Mouse (Mus musculus) forebrain, embryonic 11.5 days (tissue): Measurements from ENCODE around the gene Bst2. TPM values are rescaled to one million over a fixed set of nuclear protein-coding genes. Genes with fewer than 3 reads are reported as not detected.
"Not testable (repeated sequence)": the region's sequence is repeated elsewhere in the genome, so short reads cannot be mapped to it uniquely, and the experiment has no call there.

Source experiments
- ATAC-seq: fragments of 200-750 bp; cut with Nextera tagmentation; replicated peaks from 2 replicates; pipeline ENCODE4 v1.8.0; 2017; ENCODE audit warnings: moderate TSS enrichment; ENCODE audit not compliant: low FRiP score
- DNase-seq: peaks from one replicate; pipeline ENCODE4 v3.0.0-alpha.2; 2017; ENCODE audit warnings: low spot score
- H3K27ac ChIP-seq: fragments of 300-500 bp; sonication (generic); 2 replicates; pipeline ENCODE4 v1.5.1; 2014; ENCODE audit warnings: low read depth, low read length
- H3K27me3 ChIP-seq: fragments of 300-500 bp; sonication (generic); 2 replicates; pipeline ENCODE4 v1.6.1; 2014; ENCODE audit warnings: mild to moderate bottlenecking, low read length, mixed read lengths; ENCODE audit not compliant: control insufficient read depth, insufficient read depth
- H3K36me3 ChIP-seq: fragments of 300-500 bp; sonication (generic); 2 replicates; pipeline ENCODE4 v1.6.1; 2014; ENCODE audit warnings: mild to moderate bottlenecking, low read length, moderate library complexity, mixed read lengths; ENCODE audit not compliant: control insufficient read depth, insufficient read depth
- H3K4me1 ChIP-seq: fragments of 300-500 bp; sonication (generic); replicated peaks from 2 replicates; pipeline ENCODE4 v1.6.1; 2014; ENCODE audit warnings: low read length, mixed read lengths; ENCODE audit not compliant: control insufficient read depth, insufficient read depth
- H3K4me2 ChIP-seq: fragments of 300-500 bp; sonication (generic); 2 replicates; pipeline ENCODE4 v1.6.1; 2014; ENCODE audit warnings: low read depth, mild to moderate bottlenecking, low read length, moderate library complexity, mixed read lengths; ENCODE audit not compliant: severe bottlenecking
- H3K4me3 ChIP-seq: fragments of 300-500 bp; sonication (generic); 2 replicates; pipeline ENCODE4 v1.5.1; 2014; ENCODE audit warnings: low read depth, low read length
- H3K9ac ChIP-seq: fragments of 300-500 bp; sonication (generic); 2 replicates; pipeline ENCODE4 v1.6.1; 2014; ENCODE audit warnings: low read length
- H3K9me3 ChIP-seq: fragments of 300-500 bp; sonication (generic); 2 replicates; pipeline ENCODE4 v1.6.1; 2016; ENCODE audit warnings: low read length, mixed read lengths; ENCODE audit not compliant: control insufficient read depth
- WGBS: fragments of 180-500 bp; shearing (Covaris S2); extraction: QIAGEN DNeasy Blood & Tissue Kit; methylation state at CpG from one replicate; pipeline ENCODE4 v1.1.7; 2014; 5-methylcytosine and 5-hydroxymethylcytosine counted together
- polyA plus RNA-seq: library from polyadenylated mRNA; unstranded; fragments of >200 nt; fragmentation: Nextera tagmentation; extraction: Ambion mirVana; gene quantifications from 2 replicates; pipeline ENCODE4 v1.2.1, GENCODE M21; 2014

Gene Bst2
- polyA plus RNA-seq, 1 experiment from 2014 or later, result 3.1 TPM

DNA sequence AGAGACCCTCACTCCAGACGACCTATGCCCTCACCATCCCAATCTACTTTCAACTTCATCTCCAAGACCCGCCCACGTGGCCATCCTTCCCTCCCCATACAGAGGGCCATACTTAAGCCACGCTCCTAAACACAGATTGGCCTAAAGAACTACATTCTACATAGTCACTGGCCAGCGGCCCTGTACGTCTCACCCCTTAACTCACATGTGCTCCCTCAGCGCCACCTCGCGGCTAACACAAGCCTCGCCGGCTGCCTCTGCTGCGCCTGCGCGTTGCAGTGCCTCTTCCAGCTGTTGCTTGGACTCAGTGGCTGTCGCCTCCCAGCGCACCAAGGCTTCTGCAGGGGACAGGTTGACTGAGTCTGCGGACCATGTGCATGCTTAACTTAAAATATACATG, 15.6 kb downstream of the Bst2 start:
- Histone ChIP-seq H3K27me3 (peaks cover 23% of the 10 kb centered on the region), H3K36me3 (no peaks in the 10 kb centered on the region), H3K4me3 (no peak overlapping the region), H3K27ac (no peak overlapping the region), H3K9ac (no peak overlapping the region), H3K9me3 (no peaks in the 10 kb centered on the region), H3K4me2 (no peak overlapping the region), H3K4me1 (no peaks in the 10 kb centered on the region; the same call in 1 of the 2 replicates)
- WGBS, result 7% methylated on average over 17 of the region's 17 CpGs
- DNase-seq (peak; percentile 96), ATAC-seq (peak; percentile 78)

GRCm38 (mm10) chr8:71519037-71519825, 18.0 kb downstream of the Bst2 start:
- 39% methylated on average over 9 of the region's 10 CpGs for WGBS

GRCm38 (mm10) chr8:71516786-71517185, 20.5 kb downstream of the Bst2 start:
- Histone ChIP-seq H3K27ac (no peak overlapping the region), H3K9me3 (no peaks in the 10 kb centered on the region), H3K36me3 (no peaks in the 10 kb centered on the region), H3K4me3 (no peak overlapping the region), H3K4me1 (no peaks in the 10 kb centered on the region), H3K9ac (no peak overlapping the region), H3K27me3 (no peaks in the 10 kb centered on the region), H3K4me2 (no peak overlapping the region)
- WGBS, result 39% methylated on average over 6 of the region's 6 CpGs
- DNase-seq (no peak), ATAC-seq (no peak)

More at GRCm38 (mm10) chr8:71519037-71519825, 18.0 kb downstream of the Bst2 start:
- H3K9me3 ChIP-seq, H3K36me3 ChIP-seq, H3K4me3 ChIP-seq, H3K9ac ChIP-seq, H3K4me2 ChIP-seq, ATAC-seq, H3K27ac ChIP-seq, H3K27me3 ChIP-seq, H3K4me1 ChIP-seq: not testable (repeated sequence)
- DNase-seq, result peak; percentile 76

- Histone ChIP-seq H3K4me2 (no peak overlapping the region), H3K36me3 (no peaks in the 10 kb centered on the region), H3K27me3 (no peaks in the 10 kb centered on the region), H3K9me3 (no peaks in the 10 kb centered on the region), H3K9ac (no peak overlapping the region), H3K27ac (no peak overlapping the region), H3K4me3 (no peak overlapping the region), H3K4me1 (no peaks in the 10 kb centered on the region)
- 73% methylated on average over 5 of the region's 5 CpGs for WGBS
- DNase-seq (no peak), ATAC-seq (no peak)
Observed at GRCm38 (mm10) chr8:71515043-71515442, 22.2 kb downstream of the Bst2 start.

DNA sequence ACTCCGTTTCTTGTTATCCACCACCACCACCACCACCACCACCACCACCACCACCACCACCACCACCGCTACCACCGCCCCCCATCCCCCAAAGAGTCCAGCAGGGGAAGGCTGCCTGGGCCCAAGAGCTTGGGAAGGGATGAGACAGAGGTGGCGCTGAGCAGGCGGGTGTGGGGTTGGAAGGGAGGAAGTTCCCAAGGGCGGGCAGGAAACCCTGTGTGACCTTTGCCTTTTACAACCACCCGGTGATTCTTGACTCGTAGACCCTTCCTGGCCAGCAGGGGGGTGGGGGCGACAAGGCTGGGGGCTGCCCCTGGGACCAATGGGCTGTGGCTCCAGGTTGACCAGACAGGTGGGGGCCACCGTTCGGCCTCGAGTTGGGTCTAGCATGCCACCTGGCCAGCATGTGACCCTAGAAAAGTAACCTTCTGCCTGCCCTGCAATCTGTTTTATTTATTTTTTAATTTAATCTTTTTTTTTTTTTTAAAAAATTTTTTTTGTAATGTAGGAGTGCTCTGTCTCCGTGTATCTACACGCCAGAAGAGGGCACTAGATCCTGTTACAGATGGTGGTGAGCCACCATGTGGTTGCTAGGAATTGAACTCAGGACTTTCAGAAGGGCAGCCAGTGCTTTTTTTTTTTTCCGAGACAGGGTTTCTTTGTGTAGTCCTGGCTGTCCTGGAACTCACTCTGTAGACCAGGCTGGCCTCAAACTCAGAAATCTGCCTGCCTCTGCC, 24.1 kb downstream of the Bst2 start:
- Histone ChIP-seq H3K27ac (no peak overlapping the region), H3K4me3 (no peak overlapping the region), H3K4me1 (peaks cover under 1% of the 10 kb centered on the region; the same call in 1 of the 2 replicates), H3K9me3 (no peaks in the 10 kb centered on the region), H3K27me3 (peaks cover 10% of the 10 kb centered on the region), H3K9ac (no peak overlapping the region), H3K4me2 (no peak overlapping the region), H3K36me3 (no peaks in the 10 kb centered on the region)
- WGBS, result 74% methylated on average over 15 of the region's 15 CpGs
- no peak for DNase-seq
- ATAC-seq, result no peak

- ATAC-seq (no peak), DNase-seq (no peak)
- H3K36me3 ChIP-seq, result no peaks in the 10 kb centered on the region
- H3K4me3 ChIP-seq, result no peak within 1 kb of the TSS
- no peak within 1 kb of the TSS for H3K4me2 ChIP-seq
- H3K27me3 ChIP-seq, result peaks cover 26% of the 10 kb centered on the region
- no peak within 1 kb of the TSS for H3K9ac ChIP-seq
- 70% methylated on average over 14 of the region's 14 CpGs for WGBS
- H3K4me1 ChIP-seq, result peaks cover 5% of the 10 kb centered on the region; the same call in 1 of the 2 replicates
- H3K27ac ChIP-seq, result no peak within 1 kb of the TSS
- H3K9me3 ChIP-seq, result no peaks in the 10 kb centered on the region
Observed at GRCm38 (mm10) chr8:71511644-71512043, 25.6 kb downstream of the Bst2 start, which contains the start of gene Plvap. Gene Plvap, minus strand, starts transcription at chr8:71511752.

DNA sequence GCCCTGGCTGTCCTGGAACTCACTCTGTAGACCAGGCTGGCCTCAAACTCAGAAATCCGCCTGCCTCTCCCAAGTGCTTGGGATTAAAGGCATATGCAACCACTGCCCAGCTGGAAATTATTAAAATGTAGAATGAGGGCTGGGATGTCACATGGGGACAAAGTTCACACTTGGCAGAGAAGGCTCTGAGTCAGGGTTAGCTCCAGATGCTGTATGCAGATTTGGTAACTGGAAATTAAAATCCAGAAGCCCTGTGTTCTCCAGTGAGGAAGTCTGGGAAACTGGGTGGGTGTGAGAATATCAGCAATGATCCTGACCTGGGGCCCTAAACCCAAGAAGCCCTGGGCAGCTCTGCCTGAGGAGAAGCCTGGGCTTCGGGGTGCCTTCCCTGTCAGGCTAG, 27.9 kb downstream of the Bst2 start:
- Histone ChIP-seq H3K9me3 (no peaks in the 10 kb centered on the region), H3K9ac (no peak overlapping the region), H3K36me3 (no peaks in the 10 kb centered on the region), H3K4me3 (no peak overlapping the region), H3K4me2 (no peak overlapping the region), H3K27me3 (peaks cover 30% of the 10 kb centered on the region), H3K4me1 (peaks cover 5% of the 10 kb centered on the region; the same call in 1 of the 2 replicates), H3K27ac (no peak overlapping the region)
- 62% methylated on average over 2 of the region's 2 CpGs for WGBS
- no peak for ATAC-seq
- DNase-seq, result no peak

GRCm38 (mm10) chr8:71507589-71508104, 29.6 kb downstream of the Bst2 start:
- peaks cover 5% of the 10 kb centered on the region; the same call in 1 of the 2 replicates for H3K4me1 ChIP-seq
- DNase-seq (peak; percentile 89), ATAC-seq (peak; percentile 77)
- no peaks in the 10 kb centered on the region for H3K36me3 ChIP-seq
- peak overlapping the region; percentile 57 for H3K4me2 ChIP-seq
- under 1% methylated on average over 61 of the region's 61 CpGs for WGBS
- peaks cover 30% of the 10 kb centered on the region for H3K27me3 ChIP-seq
- peak overlapping the region; percentile 17; the same call in 1 of the 2 replicates for H3K9ac ChIP-seq
- H3K9me3 ChIP-seq, result no peaks in the 10 kb centered on the region
- no peak overlapping the region for H3K27ac ChIP-seq
- H3K4me3 ChIP-seq, result peak overlapping the region; percentile 33
